Mouse (Mus musculus): ENCODE data around the gene Lhpp. TPM values are rescaled to one million over a fixed set of nuclear protein-coding genes. Genes with fewer than 3 reads are reported as not detected.

Gene Lhpp
- total RNA-seq (2021) = 10 to 100 TPM; 10.5 to 12.9 TPM
- long read RNA-seq, experiment 1, transcript Lhpp-201 (7 exons, 1,612 nt) = major isoform, 8 of 14 reads
- long read RNA-seq, experiment 1, partial matches to known transcripts = 1 of 14 reads
- long read RNA-seq, experiment 1, other reads (novel, unspliced or antisense) = 5 of 14 reads
- long read RNA-seq, experiment 2, transcript Lhpp-201 (7 exons, 1,612 nt) = major isoform, 9 of 11 reads
- long read RNA-seq, experiment 2, partial matches to known transcripts = 0 of 11 reads
- long read RNA-seq, experiment 2, other reads (novel, unspliced or antisense) = 2 of 11 reads

DNA sequence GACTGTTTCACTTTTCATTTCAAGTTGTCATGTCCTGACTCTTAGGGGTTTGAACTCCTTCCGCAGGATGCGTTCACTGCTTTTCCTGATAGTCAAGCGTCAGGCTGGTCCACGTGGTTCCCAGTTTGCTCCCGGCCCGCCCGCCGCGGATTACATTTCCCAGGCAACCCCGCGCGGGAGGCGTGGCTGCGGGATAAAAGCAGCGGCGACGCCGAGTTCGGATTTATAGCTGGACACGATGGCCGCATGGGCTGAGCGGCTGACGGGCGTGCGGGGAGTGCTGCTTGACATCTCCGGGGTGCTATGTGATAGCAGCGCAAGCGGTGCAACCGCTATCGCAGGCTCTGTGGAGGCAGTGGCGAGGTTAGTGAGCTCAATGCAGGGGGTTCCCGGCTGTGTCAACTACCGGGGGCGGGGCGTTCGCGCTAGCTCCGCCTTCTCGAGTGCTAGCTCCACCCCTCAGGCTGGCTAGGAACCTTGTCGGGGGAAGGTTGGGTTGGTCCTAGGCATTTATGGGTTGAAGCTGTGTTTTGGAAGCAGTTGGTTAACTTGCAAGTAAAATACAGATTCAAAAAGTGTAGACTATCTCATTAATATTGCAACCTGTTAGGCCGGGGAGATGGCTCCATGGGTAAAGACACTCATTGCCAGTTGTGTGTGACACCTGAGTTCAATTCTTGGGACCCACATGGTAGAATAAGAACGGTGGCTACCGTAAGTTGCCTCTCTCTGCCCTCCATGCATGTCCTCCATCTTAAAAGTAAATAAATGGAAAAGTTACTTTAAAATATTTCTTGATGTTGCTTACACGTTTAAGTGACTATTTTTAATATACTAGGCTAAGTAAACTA is at the start of gene Lhpp:
Gene Lhpp, plus strand, starts transcription at position 171 of the 851 bp plus-strand sequence.
- intact Hi-C loops (cut with DNase I; ENCODE audit: low total_unique reads) = no loop called here
- peak; percentile 81 for DNase-seq

- intact Hi-C loops (cut with DNase I; ENCODE audit: low total_unique reads) = no loop called here
These were observed 44.6 kb upstream of the Lhpp start for GRCm38 (mm10) chr7:132565831-132566230.

GRCm38 (mm10) chr7:132568817-132569216 is 41.6 kb upstream of the Lhpp start:
- DNase-seq = no peak
- intact Hi-C loops (cut with DNase I; ENCODE audit: low total_unique reads) = no loop called here

More at GRCm38 (mm10) chr7:132565831-132566230, 44.6 kb upstream of the Lhpp start:
- no peak for DNase-seq

DNA sequence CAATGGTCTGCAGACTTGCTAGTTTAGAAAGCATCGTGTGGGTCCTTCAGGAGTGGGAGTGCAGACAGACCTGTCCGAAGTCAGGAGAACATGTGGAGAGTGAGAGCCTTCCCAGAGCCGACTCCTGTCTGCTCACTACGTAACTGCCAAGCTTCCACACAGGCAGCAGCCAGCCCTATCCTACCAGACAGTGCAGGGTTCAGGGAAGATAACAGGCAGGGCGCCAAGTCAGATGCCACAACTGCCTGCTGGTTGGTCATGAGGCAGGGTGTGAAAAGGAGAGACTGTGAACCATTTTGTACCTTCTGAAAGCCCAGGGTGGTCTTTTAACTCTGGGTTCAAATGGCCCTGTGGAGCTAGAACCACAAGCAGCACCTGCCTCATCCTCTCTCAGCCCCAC is 40.4 kb upstream of the Lhpp start:
- no peak for DNase-seq
- intact Hi-C loops (cut with DNase I; ENCODE audit: low total_unique reads) = no loop called here

DNA sequence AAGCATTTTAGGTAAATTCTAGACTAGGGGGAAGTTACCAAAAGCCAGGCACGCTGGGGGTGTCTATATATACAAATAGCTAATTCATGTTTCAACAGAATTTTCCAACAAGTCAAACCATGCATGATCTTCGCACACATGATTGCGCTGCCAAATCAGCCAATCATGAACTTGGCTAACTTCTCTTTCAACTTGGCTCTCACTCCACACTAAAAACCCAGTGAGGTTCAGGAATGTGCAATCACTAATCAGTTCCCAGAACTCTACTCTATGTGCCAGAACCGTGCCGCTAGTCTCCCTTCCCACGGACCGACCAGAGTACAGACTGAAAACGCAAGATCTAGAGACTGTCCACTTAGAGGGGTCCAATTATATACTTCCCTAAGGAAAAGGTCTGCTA is 39.0 kb upstream of the Lhpp start:
- no peak for DNase-seq
- intact Hi-C loops (cut with DNase I; ENCODE audit: low total_unique reads) = no loop called here

GRCm38 (mm10) chr7:132572738-132573137 is 37.7 kb upstream of the Lhpp start:
- intact Hi-C loops (cut with DNase I; ENCODE audit: low total_unique reads) = no loop called here
- no peak for DNase-seq

DNA sequence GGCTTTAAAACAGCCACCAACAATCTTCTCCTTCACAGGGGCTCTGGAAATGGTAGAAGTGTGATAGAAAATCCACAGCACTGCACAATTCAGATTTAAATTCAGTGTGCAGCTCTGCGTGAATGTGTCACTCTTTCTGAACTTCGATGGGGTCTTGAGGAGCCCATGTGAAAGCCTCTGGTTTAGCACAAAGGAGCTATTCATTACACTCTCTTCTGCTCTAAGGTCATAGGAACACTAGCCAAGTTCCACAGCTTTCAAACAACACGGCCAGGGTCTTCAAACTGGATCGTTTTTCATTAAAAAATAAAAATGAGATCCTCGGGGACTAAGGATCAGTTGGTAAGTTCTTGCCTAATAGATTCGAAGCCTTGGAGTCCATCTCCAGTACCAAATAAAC is 37.2 kb upstream of the Lhpp start:
- DNase-seq = no peak
- intact Hi-C loops (cut with DNase I; ENCODE audit: low total_unique reads) = no loop called here

DNA sequence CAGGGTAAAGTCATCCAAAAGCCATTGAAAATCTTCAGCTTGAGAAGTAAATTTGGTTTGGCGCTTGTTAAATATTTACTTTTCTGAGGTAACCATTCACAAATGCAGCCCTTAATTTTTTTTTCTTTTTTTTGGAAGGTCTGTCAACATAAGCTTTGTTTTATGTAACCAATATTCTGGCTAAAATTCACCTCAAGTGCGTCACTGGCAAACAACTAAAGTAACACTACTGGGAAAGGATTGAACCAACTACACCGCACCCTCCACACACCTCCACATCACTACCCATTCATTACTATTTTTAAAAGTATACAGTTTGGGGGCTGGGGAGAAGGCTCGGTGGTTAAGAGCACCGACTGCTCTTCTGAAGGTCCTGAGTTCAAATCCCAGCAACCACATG is 35.8 kb upstream of the Lhpp start:
- DNase-seq = no peak
- intact Hi-C loops (cut with DNase I; ENCODE audit: low total_unique reads) = no loop called here

DNA sequence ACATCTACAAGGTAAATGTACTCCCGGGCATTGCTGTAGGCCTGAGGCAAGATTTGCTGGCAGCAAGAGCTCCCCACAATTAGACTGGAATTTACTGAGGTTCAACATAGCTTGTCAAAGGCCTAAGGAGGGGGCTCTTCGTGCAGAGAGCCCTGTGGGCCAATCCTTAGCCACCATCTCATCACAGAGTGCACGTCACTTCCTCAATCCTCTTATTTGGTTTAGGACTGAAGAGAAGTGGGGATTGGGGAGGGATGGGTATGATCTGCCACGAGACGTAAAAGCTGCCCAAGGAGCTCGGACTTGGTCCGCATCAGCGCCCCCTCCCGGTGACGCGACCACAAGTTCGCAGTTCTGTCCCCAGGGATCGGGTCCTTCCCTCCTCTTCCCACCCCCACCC is 34.8 kb upstream of the Lhpp start:
- DNase-seq = peak; percentile 85
- intact Hi-C loops (cut with DNase I; ENCODE audit: low total_unique reads) = no loop called here

GRCm38 (mm10) chr7:132576116-132576650 is 34.3 kb upstream of the Lhpp start, which contains the start of gene Oat:
Oat (minus strand) TSS chr7:132576398.
- intact Hi-C loops (cut with DNase I; ENCODE audit: low total_unique reads) = no loop called here
- peak; percentile 96 for DNase-seq

DNA sequence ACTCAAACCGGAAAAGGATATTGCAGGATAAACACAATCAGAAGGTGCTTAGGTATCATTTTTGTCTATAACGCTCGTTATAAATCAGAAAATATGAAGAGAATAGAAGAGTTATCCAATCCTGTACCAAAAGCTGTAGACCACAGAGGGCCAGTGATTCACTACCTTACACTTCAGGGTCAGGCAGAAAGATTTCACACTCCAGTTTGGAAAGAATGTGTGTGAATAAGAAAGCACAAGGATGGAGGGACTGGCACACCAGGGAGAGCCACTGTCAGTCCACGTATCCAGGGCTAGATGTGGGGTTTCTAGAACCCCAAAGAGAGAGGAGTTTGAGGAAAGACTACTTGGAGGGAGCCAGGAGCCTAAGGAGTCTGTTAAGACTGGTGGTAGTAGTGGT is 33.5 kb upstream of the Lhpp start:
- intact Hi-C loops (cut with DNase I; ENCODE audit: low total_unique reads) = no loop called here
- no peak for DNase-seq

DNA sequence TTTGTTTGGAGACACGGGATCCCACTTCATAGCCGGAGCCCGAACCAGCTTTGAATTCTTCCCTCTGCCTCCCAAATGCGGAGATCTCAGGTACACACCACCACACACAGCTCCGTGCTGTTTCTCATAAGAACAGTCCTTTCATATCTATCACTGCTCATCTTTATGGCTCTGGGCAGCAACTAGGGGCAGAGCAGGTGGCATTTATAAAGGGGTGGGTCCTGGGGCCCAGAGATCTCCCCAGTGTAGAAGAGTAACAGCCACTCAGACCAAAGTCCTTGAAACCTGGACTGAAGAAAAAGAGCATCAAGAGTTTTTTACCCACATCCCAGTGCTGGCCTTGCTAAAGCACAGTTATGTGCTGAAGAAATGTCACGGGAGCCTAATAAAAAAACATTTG is 29.9 kb upstream of the Lhpp start:
- no peak for DNase-seq
- intact Hi-C loops (cut with DNase I; ENCODE audit: low total_unique reads) = no loop called here

- intact Hi-C loops (cut with DNase I; ENCODE audit: low total_unique reads) = no loop called here
- no peak for DNase-seq
These were observed 29.0 kb upstream of the Lhpp start for GRCm38 (mm10) chr7:132581441-132581840.

DNA sequence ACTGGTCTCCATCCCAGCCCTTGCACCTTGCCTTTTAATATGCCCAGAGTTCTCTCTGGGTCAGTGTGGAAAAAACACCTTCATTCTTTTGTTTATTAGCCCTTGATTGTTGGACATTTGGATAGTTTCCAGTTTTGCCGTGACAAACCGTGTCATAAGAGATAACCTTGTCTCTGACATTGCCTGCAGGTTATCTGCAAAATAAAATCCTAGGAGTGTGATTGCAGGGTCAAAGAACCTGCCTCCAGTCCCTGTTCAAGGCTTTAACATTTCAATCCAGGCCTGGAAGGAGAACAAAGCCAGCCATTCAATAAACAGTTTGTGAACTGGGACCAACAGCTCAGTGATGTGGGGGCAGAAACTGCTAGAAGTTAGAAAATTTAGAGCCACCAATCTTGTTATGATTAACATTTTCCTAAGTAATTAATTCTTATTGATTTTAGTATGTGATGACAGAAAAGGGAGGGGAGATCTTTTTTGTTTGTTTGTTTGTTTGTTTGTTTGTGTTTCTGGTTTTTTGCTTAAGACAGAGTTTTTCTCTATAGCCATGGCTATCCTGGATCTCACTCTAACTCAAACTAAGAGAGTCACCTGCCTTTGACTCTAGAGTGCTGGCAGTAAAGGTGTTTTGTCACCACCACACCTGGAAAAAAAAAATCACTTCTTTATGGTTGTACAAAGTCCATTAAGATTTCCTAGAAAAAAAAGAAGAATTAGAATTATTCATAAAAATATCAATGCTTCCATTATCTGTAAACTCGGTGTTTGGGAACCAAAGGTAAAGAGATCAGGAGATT is 24.5 kb upstream of the Lhpp start:
- intact Hi-C loops (cut with DNase I; ENCODE audit: low total_unique reads) = no loop called here
- no peak for DNase-seq

- intact Hi-C loops (cut with DNase I; ENCODE audit: low total_unique reads) = no loop called here
These were observed 23.3 kb upstream of the Lhpp start for GRCm38 (mm10) chr7:132587167-132587566.

GRCm38 (mm10) chr7:132589610-132590009 is 20.8 kb upstream of the Lhpp start:
- intact Hi-C loops (cut with DNase I; ENCODE audit: low total_unique reads) = no loop called here
- no peak for DNase-seq

More at GRCm38 (mm10) chr7:132587167-132587566, 23.3 kb upstream of the Lhpp start:
- DNase-seq = no peak

DNA sequence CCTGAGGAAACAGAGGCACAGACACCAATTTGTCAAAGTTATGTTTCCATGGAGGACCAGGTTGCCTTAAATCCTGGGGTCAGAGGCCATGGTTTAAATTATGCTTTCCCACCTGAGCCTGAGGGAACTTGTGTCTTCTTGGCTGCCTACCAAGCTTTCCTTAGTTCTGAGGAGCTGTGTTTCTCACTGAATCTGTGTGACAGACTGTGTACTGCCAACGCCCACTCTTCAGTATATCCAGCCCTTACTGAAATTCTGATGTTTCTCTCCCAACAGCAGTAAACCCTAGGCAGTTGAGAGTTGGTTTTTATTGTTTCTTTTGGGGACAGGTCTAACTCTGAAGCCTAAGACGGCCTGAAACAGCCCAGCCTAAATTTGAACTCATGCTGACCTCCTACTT is 16.7 kb upstream of the Lhpp start:
- no peak for DNase-seq
- intact Hi-C loops (cut with DNase I; ENCODE audit: low total_unique reads) = no loop called here

- no peak for DNase-seq
- intact Hi-C loops (cut with DNase I; ENCODE audit: low total_unique reads) = no loop called here
These were observed 16.1 kb upstream of the Lhpp start for GRCm38 (mm10) chr7:132594325-132594724.

- no peak for DNase-seq
- intact Hi-C loops (cut with DNase I; ENCODE audit: low total_unique reads) = no loop called here
These were observed 14.7 kb upstream of the Lhpp start for GRCm38 (mm10) chr7:132595787-132596186.

Measured in gastrocnemius, postnatal 14 days (tissue).